Mouse (Mus musculus) olfactory bulb, adult 2 months (tissue): Measurements from ENCODE around the gene Trim7.

Source experiments
- CTCF ChIP-seq: fragments of 200-500 bp; IDR thresholded peaks from 2 replicates; pipeline ENCODE4 v1.5.1; 2012; ENCODE audit warnings: low read depth, mild to moderate bottlenecking, low read length, moderate library complexity; ENCODE audit not compliant: insufficient read depth
- POLR2A ChIP-seq: fragments of 200-500 bp; IDR thresholded peaks from 2 replicates; pipeline ENCODE4 v1.6.1; 2012; ENCODE audit warnings: mild to moderate bottlenecking, low read depth, low read length, moderate library complexity; ENCODE audit not compliant: insufficient read depth

DNA sequence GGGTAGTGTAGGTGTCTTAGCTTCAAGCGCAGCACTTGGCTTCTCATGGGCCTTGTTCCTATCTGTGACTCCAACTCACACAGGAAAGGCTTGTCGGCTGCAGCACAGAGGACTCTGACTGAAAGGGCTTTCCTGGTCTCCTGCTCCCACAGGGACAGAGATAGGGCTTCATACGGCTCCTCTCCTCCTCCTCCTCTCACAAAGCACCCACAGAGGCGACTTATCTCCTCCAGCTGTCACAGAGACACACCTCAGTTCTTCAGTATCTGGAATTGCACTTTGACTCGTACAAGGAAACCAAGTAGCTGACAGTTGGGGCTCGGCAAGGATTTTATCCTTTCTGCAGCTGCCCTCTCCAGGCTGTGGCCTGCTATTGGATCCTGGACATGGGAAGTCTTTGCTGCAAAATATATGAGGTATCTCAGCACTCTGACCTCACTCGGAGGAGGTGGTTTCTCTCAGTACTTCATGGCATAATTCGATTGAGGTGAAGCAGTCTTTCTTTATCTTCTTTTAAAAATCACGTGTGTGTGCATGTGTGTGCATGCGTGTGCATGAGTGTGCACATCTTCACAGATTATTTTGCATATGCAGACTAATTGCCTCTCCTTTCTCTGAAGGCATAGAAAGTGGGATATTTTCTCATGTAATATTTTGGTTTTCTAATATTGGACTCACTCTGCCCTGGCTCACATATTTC, 47.8 kb downstream of the Trim7 start:
- no peak for TF ChIP-seq CTCF
- TF ChIP-seq POLR2A = no peak
